Mouse (Mus musculus) liver, embryonic 14.5 days (tissue): ENCODE measurements around the gene Hivep2.

Experiments
- CTCF ChIP-seq: IDR thresholded peaks from 2 replicates; pipeline ENCODE4 v1.5.1; 2016; ENCODE audit warnings: antibody characterized with exemption, low read depth, control low read depth
- EP300 ChIP-seq: IDR thresholded peaks from 2 replicates; pipeline ENCODE4 v1.6.1; 2016; ENCODE audit warnings: antibody characterized with exemption, low read depth

DNA sequence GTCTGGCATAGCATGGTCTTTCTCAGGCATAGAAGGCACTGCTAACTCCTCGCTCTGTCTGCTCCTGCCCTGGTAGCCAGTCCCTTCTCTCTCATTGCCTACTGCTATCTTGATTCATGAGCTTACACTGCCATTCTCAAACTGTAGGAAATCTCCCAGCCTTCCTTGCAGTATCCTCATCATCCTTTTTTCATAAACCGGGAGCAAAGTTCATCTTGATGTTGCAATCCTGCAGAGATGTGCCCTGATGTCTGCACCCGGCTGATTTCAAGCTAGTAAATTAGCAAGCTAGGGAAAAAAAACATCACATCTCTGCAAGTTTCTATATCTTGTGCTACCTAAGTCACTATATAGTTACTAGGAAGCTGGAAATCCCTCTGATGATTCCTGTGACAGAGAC is 179.0 kb downstream of the Hivep2 start:
- TF ChIP-seq CTCF: no peak
- TF ChIP-seq EP300: no peak
